Mouse (Mus musculus) heart, embryonic 14.5 days (tissue): ENCODE measurements around the gene Ppp5c. TPM values are rescaled to one million over a fixed set of nuclear protein-coding genes. Genes with fewer than 3 reads are reported as not detected.

Experiments used
- ATAC-seq: fragments of 200-750 bp; cut with Nextera tagmentation; 2 replicates; pipeline ENCODE4 v1.8.0; 2017; ENCODE audit warnings: low read depth, moderate TSS enrichment; ENCODE audit not compliant: insufficient number of reproducible peaks, insufficient read depth, low FRiP score
- H3K27ac ChIP-seq, 2 experiments: fragments of 200-500 bp in 1 of 2; fragments of 300-500 bp in 1 of 2; sonication (generic) in 1 of 2; replicated peaks in 1 of 2; 2 replicates each; pipeline ENCODE4 v1.5.1; 2012 to 2014; ENCODE audit warnings: low read depth in 2 of 2, low read length in 2 of 2, control low read depth in 1 of 2, mild to moderate bottlenecking in 1 of 2, mixed read lengths in 1 of 2; ENCODE audit not compliant: control insufficient read depth in 1 of 2, insufficient read depth in 1 of 2
- H3K27me3 ChIP-seq: fragments of 300-500 bp; sonication (generic); 2 replicates; pipeline ENCODE4 v1.6.1; 2014; ENCODE audit warnings: mild to moderate bottlenecking, low read length, control low read depth; ENCODE audit not compliant: control insufficient read depth, insufficient read depth
- H3K36me3 ChIP-seq: fragments of 300-500 bp; sonication (generic); 2 replicates; pipeline ENCODE4 v1.6.1; 2014; ENCODE audit warnings: mild to moderate bottlenecking, control low read depth, low read length, mixed read lengths; ENCODE audit not compliant: control insufficient read depth, insufficient read depth
- H3K4me1 ChIP-seq, 2 experiments: fragments of 200-500 bp in 1 of 2; fragments of 300-500 bp in 1 of 2; sonication (generic) in 1 of 2; 2 replicates each; pipeline ENCODE4 v1.6.1; 2012 to 2014; ENCODE audit warnings: low read length in 2 of 2, control low read depth in 1 of 2, mixed read lengths in 1 of 2; ENCODE audit not compliant: control insufficient read depth in 2 of 2, insufficient read depth in 2 of 2
- H3K4me2 ChIP-seq: fragments of 300-500 bp; sonication (generic); 2 replicates; pipeline ENCODE4 v1.6.1; 2014; ENCODE audit warnings: mild to moderate bottlenecking, low read length
- H3K4me3 ChIP-seq, 2 experiments: fragments of 200-500 bp in 1 of 2; fragments of 300-500 bp in 1 of 2; sonication (generic) in 1 of 2; 2 replicates each; pipeline ENCODE4 v1.5.1; 2012 to 2014; ENCODE audit warnings: low read length in 2 of 2, mild to moderate bottlenecking in 2 of 2, control low read depth in 1 of 2, low read depth in 1 of 2, moderate library complexity in 1 of 2; ENCODE audit not compliant: control insufficient read depth in 1 of 2, insufficient read depth in 1 of 2
- H3K9ac ChIP-seq: fragments of 300-500 bp; sonication (generic); 2 replicates; pipeline ENCODE4 v1.6.1; 2014; ENCODE audit warnings: mild to moderate bottlenecking, low read length
- H3K9me3 ChIP-seq: fragments of 300-500 bp; sonication (generic); 2 replicates; pipeline ENCODE4 v1.6.1; 2016; ENCODE audit warnings: low read length, control low read depth; ENCODE audit not compliant: control insufficient read depth
- WGBS: fragments of 180-500 bp; shearing (Covaris S2); extraction: QIAGEN DNeasy Blood & Tissue Kit; methylation state at CpG from one replicate; pipeline ENCODE4 v1.1.7; 2014; 5-methylcytosine and 5-hydroxymethylcytosine counted together
- polyA plus RNA-seq: library from polyadenylated mRNA; unstranded; fragments of >200 nt; fragmentation: Nextera tagmentation; extraction: Ambion mirVana; gene quantifications from 2 replicates; pipeline ENCODE4 v1.2.1, GENCODE M21; 2014

The Ppp5c gene
- polyA plus RNA-seq, 1 experiment from 2014 or later: 89.1 TPM

DNA sequence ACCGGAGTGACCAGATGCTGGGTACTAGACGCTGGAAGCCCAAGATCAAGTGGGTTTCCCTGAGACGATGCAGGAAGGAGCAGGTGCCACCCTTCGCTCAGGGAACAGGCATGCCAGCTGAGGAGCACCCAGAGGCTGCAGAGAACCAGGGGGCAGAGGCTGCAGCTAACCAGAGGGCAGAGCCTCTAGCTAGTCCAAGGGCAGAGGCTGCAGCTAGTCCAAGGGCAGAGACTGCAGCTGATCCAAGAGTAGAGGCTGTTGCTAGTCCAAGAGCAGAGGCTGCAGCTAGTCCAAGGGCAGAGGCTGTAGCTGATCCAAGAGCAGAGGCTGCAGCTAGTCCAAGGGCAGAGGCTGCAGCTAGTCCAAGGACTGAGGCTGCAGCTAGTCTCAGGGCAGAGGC lies 32.4 kb downstream of the Ppp5c start:
- H3K27ac ChIP-seq: peak overlapping the region in 1 of 2 experiments; percentile 93; a peak in 1 of 4 replicates

DNA sequence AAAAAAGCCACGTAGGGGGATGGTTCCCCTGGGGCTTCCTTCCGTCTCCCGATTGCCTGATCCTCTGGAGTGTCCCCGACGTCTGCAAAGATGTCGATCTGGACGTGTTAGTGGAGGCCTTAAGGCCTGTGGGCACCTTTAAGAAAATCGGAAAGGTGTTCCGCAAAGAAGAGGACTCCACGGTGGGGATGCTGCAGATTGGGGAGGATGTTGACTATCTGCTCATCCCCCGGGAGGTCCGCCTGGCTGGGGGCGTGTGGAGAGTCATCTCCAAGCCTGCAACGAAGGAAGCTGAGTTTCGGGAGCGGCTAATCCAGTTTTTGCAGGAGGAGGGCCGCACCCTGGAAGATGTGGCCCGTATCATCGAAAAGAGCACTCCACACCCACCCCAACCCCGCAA lies 33.3 kb downstream of the Ppp5c start:
- no peak for ATAC-seq
- H3K36me3 ChIP-seq: peaks cover 45% of the 10 kb centered on the region
- H3K9me3 ChIP-seq: 0 out of 2 replicates have a peak, but pooled peaks cover 2% of the 10 kb centered on the region
- H3K4me1 ChIP-seq: peaks cover 39 to 67% of the 10 kb centered on the region in 2 experiments
- peak overlapping the region; percentile 91 for H3K4me2 ChIP-seq
- H3K4me3 ChIP-seq: peak overlapping the region; percentile 85 to 97
- 2% methylated on average over 20 of the region's 20 CpGs for WGBS
- H3K27ac ChIP-seq: peak overlapping the region; percentile 92 to 93
- peak overlapping the region; percentile 95 for H3K9ac ChIP-seq
- no peaks in the 10 kb centered on the region for H3K27me3 ChIP-seq

More for the DNA sequence above, 32.4 kb downstream of the Ppp5c start:
- Histone ChIP-seq H3K4me3 (peak overlapping the region; percentile 85 to 97), H3K27me3 (no peaks in the 10 kb centered on the region), H3K4me1 (peaks cover 34 to 65% of the 10 kb centered on the region in 2 experiments), H3K9ac (peak overlapping the region; percentile 95), H3K9me3 (no peaks in the 10 kb centered on the region), H3K4me2 (peak overlapping the region; percentile 91), H3K36me3 (peaks cover 53% of the 10 kb centered on the region)
- WGBS: 68% methylated on average over 4 of the region's 4 CpGs
- no peak for ATAC-seq

DNA sequence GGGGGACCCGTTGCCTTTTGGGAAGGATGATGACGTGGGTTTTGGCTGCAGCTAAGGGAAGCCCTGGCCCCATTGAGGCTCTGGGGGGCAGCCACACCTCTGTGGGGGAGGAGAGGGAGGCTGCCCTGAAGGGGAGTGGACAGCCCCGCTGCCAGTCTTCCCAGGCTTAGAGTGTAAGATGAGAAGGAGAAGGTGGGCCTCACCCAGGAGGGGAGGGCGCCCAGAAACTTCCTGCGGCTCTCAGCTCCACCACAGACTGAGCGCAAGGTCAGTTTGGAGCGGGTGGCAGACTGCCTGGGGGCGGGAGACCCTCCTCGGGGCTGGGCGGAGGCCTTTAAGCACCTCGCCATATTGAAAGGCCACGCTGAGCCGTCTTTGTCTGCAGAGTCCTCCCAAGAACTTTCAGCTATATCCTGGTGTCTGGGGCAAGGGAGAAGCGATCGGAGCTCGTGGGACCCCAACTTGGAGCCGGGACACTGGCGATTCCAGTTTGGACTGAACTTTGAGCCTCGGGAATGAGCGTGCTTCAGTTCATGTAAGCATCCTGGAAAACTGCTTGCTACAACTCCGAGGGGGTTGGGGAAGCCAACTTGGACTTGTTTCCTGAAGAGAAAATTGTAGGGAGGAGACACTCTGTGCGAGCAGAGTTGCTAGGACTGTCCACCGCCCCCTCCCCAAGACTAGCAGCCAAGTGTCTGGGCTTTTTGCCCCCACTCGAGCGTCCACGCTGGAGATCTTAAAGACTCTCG lies 33.9 kb downstream of the Ppp5c start:
- H3K4me1 ChIP-seq: peaks cover 38 to 64% of the 10 kb centered on the region in 2 experiments

DNA sequence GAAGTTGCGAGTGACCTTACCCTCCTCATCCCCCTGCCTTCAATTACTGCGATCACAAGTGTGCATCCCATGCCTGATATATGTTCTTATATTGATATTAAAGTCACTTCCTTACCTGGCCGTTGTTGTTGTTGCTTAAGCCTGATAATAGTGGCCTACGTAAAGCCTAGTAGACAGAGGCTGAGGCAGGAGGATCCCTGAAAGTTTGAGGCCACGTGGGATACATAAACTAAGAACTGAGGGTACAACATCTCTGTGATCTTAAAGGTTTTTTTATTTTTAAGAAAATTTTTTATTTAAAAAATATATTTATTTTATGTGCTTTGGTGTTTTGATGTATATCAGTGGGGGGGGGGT lies 35.3 kb downstream of the Ppp5c start, which contains the start of gene Ccdc8:
Ccdc8 (plus strand) TSS at position 258 of the 357 bp plus-strand sequence.
- Histone ChIP-seq H3K27me3 (no peaks in the 10 kb centered on the region), H3K4me3 (peak within 1 kb of the TSS; percentile 85 to 97), H3K27ac (peak within 1 kb of the TSS; percentile 91 to 93), H3K4me2 (peak within 1 kb of the TSS; percentile 91), H3K9me3 (0 out of 2 replicates have a peak, but pooled peaks cover 2% of the 10 kb centered on the region), H3K9ac (peak within 1 kb of the TSS; percentile 58), H3K36me3 (peaks cover 25% of the 10 kb centered on the region), H3K4me1 (peaks cover 38 to 58% of the 10 kb centered on the region in 2 experiments)
- 92% methylated on average over 5 of the region's 5 CpGs for WGBS
- ATAC-seq: no peak

More for the DNA sequence above, 33.9 kb downstream of the Ppp5c start:
- 0 out of 2 replicates have a peak, but pooled peaks cover 2% of the 10 kb centered on the region for H3K9me3 ChIP-seq
- H3K4me2 ChIP-seq: peak overlapping the region; percentile 91
- H3K9ac ChIP-seq: peak overlapping the region; percentile 95
- peak overlapping the region; percentile 92 to 93 for H3K27ac ChIP-seq
- H3K27me3 ChIP-seq: no peaks in the 10 kb centered on the region
- peak overlapping the region; percentile 85 to 97 for H3K4me3 ChIP-seq
- under 1% methylated on average over 27 of the region's 27 CpGs for WGBS
- ATAC-seq: peak; percentile 96
- H3K36me3 ChIP-seq: peaks cover 39% of the 10 kb centered on the region

DNA sequence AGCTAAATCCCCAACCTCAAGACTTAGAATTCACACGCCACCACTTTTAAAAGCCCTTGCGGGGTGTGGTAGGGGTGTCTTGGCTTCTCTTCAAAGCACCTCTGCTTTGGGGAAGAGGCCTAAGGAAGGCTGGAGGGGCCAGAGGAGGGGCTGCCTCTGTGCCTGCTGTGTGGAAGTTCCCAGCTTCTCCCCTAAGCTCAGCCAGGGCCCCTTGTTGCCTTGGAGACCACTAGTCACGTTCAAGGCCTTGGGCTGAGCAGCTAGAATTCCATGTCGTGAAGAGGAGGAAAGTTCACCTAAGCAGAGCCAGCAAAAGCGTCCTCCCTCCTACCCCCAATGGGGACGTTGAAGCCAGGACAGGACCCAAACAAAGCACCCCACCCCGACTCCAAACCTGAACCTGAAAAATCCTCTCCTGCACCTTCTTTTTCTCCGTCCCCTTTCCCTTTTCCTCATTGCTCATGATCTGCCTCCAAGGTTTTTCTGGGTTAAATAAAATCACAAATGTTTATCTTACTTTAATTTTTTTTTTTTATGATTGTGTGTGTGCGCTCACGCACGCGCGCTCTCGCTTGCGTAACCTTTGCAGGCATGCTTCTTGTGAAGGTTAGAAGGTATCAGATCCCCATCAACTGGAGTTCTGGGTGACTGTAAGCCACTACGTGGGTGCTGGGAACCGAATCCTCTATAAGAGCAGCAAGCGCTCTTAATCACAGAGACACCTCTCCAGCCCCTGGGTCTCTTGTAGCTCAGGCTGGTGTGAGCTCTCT lies 35.9 kb downstream of the Ppp5c start:
- Histone ChIP-seq H3K27ac (peak overlapping the region; percentile 89 to 91), H3K4me3 (no peak overlapping the region), H3K4me2 (peak overlapping the region; percentile 51), H3K36me3 (peaks cover 20% of the 10 kb centered on the region), H3K9me3 (0 out of 2 replicates have a peak, but pooled peaks cover 2% of the 10 kb centered on the region), H3K4me1 (peaks cover 40 to 56% of the 10 kb centered on the region in 2 experiments), H3K27me3 (no peaks in the 10 kb centered on the region), H3K9ac (peak overlapping the region; percentile 58)
- ATAC-seq: peak; percentile 51; the same call in 1 of the 2 replicates
- WGBS: 58% methylated on average over 18 of the region's 18 CpGs

DNA sequence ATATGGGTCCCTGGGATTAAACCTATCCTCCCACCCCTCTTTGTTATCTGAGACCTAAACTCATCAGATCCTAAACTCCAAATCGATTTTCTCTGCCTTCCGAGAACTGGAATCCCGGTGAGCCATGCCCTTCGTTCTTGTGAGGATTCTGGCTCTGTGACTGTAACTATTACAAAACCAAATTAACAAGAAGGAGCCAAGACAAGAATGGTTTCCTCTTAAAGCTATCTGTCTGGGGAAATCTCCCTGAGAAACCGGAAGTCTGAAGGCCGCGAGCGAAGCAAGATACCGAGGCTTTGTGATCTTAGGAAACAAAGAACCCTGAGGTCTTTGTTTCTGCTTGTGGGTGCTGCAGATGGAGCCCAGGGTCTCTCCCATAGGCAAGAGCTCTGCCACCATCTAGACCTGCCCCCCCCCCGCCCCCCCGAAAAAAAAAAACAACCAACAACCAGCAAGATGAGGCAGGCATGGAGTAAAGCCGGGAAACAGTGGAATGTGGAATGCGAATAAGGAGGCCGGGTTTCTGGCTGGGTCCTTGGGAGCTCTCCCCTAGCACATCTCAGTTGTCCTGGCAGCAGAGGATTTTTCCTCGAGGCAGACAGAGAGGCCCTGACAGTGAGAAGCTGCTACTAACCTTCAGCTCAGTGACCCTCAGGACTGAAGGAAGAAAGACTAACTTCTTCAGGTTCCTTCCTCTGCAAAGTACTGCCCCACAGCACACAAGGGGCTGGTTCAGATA lies 37.5 kb downstream of the Ppp5c start:
- H3K4me3 ChIP-seq: no peak overlapping the region
- H3K36me3 ChIP-seq: peaks cover 5% of the 10 kb centered on the region
- peaks cover 31 to 40% of the 10 kb centered on the region in 2 experiments for H3K4me1 ChIP-seq
- 27% methylated on average over 15 of the region's 15 CpGs for WGBS
- H3K27ac ChIP-seq: peak overlapping the region; percentile 31 to 54
- no peaks in the 10 kb centered on the region for H3K27me3 ChIP-seq
- H3K9ac ChIP-seq: peak overlapping the region; percentile 40; the same call in 1 of the 2 replicates
- 0 out of 2 replicates have a peak, but pooled peaks cover 2% of the 10 kb centered on the region for H3K9me3 ChIP-seq
- no peak for ATAC-seq
- peak overlapping the region; percentile 28; the same call in 1 of the 2 replicates for H3K4me2 ChIP-seq

DNA sequence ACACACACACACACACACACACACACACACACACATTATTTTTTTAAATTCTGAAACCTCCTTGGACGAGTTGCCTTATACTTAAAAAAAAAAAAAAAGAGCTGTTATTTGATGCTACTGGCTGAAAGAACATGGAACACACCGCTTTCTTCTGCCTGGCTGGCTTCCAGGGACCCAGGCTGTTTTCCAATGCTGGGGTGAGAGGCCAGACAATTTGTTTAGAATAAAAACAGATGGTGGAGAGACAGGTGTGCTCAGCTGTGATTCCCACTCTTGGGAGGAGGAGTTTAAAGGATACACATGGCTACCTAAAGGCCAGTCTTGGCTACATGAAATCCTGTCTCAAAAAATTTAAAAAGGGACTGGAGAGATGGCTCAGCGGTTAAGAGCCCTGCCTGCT lies 39.3 kb downstream of the Ppp5c start:
- Histone ChIP-seq H3K4me2 (no peak overlapping the region), H3K4me1 (peaks cover 24 to 31% of the 10 kb centered on the region in 2 experiments), H3K27me3 (no peaks in the 10 kb centered on the region), H3K4me3 (no peak overlapping the region), H3K36me3 (no peaks in the 10 kb centered on the region), H3K9me3 (0 out of 2 replicates have a peak, but pooled peaks cover 2% of the 10 kb centered on the region), H3K27ac (no peak overlapping the region), H3K9ac (no peak overlapping the region)
- ATAC-seq: no peak
- WGBS: 52% methylated on average over 3 of the region's 3 CpGs
